Mouse (Mus musculus) left cerebral cortex, postnatal 36 days (tissue): ENCODE results near the gene Foxj2. TPM values are rescaled to one million over a fixed set of nuclear protein-coding genes. Genes with fewer than 3 reads are reported as not detected.

ENCODE experiments used
- DNase-seq, 2 experiments: peaks; one replicate each; pipeline ENCODE4 v3.0.0; 2021 to 2022; ENCODE audit warnings: low spot score in 2 of 2, mixed read lengths in 1 of 2
- intact Hi-C: fragments of 180-260 bp; cut with DNase I; formaldehyde crosslinking; loops from one replicate; pipeline ENCODE4 v1.15.1; 2025
- total RNA-seq, 2 experiments: library from RNA; stranded (reverse); gene quantifications; 2 replicates each; pipeline ENCODE4 v1.2.3; 2021

Gene Foxj2
- total RNA-seq, 2 experiments from 2014 or later, result 28.8 to 30.3 TPM

DNA sequence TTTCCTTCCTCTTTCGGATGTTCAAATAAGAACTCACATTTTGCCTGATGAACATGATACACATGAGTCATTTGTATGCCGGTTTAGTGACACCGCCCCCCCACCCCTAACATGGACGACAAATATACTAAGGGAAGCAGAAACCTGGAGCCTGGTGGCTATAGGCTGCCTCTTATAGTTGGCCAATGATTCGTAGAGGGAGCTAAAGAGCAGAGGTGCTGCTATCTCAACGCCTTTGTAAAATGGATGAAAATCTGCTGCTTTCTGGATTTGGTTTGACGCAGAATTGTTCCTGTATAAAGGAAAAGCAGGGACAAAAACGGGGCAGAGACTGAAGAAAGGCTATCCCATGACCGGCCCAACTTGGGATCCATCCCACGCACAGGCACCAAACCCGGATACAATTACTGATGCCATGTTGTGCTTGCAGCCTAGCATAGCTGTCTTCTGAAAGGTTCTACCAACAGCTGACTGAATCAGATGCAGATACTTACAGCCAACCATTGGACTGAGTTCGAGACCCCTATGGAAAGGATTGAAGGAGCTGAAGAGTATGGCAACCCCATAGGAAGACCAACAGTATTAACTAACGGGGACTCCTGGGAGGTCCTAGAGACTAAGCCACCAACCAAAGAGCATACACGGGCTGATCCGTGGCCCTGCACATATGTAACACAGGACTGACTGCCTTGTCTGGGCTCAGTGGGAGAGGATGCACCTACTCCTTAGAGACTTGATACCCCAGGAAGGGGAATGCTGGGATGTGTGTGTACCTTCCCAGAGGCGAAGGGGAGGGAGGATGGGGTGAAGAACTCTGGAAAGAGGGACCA is 7.7 kb upstream of the Foxj2 start:
- intact Hi-C loops, result loop anchor here (1.0 to 5.0 kb wide), 3 partner anchors 7 to 60 kb away; partner anchors contain the start of genes Foxj2 and Necap1
- peak in 1 of 2 experiments; percentile 28 for DNase-seq

DNA sequence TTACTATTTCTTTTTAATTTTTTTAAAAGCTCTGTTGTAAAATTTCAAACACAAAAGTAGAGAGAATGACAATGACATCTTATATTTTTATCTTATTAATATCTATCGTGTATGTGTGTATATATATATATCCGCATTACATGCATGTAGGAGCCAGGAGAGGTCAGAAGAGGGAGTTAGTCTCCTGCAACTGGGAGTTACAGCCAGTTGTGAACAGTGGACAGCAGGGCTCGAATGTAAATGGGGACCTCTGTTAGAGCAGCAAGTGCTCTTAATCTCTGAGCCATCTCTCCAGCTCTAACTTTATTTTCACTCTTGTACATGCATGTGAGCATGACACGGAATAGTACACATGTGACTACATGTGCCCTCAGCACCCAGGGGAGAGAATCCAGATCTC is 7.0 kb upstream of the Foxj2 start:
- DNase-seq, result no peak

DNA sequence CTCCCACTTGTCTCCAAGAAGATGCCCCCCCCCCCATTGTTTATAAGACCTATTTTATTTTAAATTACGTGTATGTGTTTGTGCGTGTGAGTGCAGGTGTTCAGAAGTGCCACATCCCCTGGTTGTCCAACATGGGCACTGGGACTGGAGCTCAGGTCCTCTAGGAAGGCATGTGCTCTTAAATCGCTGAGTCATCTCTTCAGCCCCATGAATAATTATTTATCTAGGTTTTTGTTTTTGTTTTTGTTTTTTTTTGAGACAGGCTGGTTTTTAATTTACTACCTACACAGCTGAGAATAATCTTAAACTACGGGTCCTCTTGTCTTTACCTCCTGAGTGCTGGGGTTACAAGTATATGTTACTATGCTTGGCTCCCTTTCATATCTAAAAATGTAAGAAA is 6.1 kb upstream of the Foxj2 start:
- no peak for DNase-seq
- intact Hi-C loops, result loop anchor here (5.0 kb wide), 2 partner anchors 51 to 59 kb away; partner anchors contain the start of gene Necap1

More for the DNA sequence above, 7.0 kb upstream of the Foxj2 start:
- intact Hi-C loops, result loop anchor here (5.0 kb wide), 2 partner anchors 50 to 60 kb away; partner anchors contain the start of gene Necap1

DNA sequence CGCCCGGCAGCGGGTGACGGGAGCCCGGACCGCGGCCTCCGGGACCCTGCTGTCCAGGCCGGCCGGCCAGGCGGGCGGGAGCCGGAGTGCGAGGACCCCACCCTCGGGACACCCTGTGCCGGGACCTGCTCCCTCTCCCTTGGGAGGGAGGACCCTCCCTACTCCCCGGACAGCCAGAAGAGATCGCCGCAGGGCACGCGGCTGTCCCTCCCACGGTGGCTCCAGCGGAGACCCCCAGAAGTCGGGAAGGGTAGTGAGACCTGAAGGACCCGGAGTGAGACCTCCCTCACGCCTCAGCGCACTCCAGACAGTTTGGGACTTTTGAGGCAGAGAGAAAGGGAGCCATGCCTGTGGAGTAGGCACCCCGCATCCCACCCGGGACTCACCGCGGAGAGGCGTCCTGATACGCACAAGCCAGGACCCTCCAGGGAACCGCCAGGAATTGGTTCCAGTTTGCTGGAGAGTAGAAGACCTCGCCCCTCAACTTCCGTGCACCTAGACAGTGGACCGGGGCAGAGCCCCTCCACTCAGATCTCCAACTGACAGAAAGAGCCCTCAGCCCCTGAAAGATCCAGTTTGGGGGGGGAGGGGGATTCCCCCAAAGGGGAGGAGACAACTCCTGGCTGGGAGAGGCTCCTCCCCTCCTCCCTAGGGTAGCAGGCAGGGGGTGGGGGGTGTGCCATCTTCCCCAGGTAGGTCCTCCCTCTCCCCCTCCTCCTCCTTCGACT is 521 bp downstream of the Foxj2 start:
- DNase-seq, result peak in 1 of 2 experiments; percentile 27
- intact Hi-C loops, result no loop called here

DNA sequence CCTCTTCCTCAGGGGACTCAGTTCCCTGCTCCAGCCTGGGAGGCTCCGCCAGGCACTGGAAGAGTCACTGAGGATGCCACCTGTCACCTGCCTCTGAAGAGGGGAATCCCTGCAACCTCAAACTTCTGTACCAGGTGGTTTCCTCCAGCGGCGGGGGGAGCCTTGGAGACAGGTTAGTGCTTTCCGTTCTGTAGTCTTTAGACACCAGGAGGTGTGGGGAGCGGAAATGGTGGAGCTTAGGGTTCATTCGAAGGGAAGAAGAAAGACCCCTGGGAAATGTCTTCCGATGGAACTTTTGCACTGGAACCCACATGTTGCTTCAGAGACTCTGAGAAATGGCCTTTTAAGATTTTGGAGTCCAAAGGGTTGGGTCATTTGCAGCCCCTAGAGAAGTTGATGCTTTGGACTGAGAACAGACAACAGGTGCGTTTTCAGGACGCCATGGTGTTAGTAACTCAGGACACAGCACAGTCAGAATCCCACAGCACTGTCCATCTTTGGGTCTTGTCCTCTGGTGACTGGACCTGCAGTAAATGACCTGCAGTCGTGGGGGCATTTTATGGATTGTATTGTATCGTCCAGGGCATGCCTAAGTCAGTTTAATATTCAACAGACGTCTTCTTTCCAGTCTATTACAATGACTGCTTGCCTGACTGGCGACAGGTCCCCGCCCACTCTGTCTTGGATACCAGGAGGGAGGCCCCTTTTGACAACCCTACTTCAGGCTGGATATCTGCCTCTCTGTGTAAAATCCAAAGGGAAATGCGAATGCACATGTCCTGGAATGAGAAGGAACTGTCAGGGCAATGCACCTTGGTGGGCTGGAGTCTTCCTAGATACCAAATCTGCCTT is 1.3 kb downstream of the Foxj2 start:
- DNase-seq, result no peak
- intact Hi-C loops, result no loop called here

DNA sequence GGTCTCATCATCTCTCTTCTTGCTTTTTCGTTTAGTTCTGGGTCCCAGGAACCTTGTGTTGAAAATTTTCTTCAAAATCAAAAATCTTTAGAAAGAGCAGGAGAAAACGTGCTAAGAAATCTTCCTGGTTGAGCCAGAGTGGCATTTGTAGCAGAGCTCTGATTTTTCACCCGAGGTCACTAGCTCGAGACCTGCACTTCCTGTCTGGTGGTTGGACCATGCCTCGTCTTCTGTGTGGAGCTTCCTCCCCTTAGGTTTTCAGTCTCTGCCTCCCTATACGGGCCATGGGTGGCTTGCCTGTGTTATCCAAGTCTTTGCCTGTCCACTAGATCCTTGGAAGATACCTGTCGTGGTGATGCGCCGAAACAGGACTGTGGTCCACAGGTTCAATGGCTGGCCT is 2.1 kb downstream of the Foxj2 start:
- intact Hi-C loops, result no loop called here
- no peak for DNase-seq

DNA sequence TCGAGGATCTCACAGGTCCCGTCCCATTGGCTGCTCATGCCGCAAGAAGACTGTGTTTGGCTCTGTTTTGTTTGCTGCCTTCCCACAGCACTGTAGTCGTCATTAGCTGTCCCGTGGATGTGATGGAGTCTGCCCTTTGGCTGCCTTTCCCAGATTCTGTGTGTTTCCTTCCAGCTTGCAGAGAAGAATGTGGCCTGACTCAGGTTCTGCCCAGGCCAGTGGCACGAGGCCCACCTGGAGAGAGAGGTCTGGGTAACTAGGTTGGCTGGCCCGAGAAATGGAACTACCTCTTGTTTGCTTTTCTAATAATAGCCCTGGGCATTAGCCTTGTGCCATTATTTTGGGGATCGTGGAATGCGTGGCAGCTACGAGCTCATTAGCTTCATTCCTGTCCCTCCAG is 4.4 kb downstream of the Foxj2 start:
- intact Hi-C loops, result no loop called here
- DNase-seq, result no peak

DNA sequence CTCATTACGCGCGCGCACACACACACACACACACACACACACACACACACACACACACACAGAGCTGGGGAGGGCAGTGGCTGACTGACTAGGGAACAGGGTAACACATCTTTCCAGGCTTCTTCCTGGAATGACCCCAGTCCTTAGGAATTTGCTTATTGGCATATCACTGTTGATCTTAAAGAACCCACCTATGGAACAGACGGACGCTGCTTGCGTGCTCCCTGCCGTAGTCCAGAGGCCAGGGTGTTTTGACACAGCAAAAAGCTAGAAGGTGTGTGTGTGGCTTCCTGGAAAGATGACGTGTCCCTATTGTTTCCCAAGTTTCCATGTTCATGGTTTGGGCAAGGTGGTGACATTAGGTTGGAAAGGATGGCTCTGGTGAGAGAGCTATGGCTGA is 5.5 kb downstream of the Foxj2 start:
- intact Hi-C loops, result no loop called here
- no peak for DNase-seq

DNA sequence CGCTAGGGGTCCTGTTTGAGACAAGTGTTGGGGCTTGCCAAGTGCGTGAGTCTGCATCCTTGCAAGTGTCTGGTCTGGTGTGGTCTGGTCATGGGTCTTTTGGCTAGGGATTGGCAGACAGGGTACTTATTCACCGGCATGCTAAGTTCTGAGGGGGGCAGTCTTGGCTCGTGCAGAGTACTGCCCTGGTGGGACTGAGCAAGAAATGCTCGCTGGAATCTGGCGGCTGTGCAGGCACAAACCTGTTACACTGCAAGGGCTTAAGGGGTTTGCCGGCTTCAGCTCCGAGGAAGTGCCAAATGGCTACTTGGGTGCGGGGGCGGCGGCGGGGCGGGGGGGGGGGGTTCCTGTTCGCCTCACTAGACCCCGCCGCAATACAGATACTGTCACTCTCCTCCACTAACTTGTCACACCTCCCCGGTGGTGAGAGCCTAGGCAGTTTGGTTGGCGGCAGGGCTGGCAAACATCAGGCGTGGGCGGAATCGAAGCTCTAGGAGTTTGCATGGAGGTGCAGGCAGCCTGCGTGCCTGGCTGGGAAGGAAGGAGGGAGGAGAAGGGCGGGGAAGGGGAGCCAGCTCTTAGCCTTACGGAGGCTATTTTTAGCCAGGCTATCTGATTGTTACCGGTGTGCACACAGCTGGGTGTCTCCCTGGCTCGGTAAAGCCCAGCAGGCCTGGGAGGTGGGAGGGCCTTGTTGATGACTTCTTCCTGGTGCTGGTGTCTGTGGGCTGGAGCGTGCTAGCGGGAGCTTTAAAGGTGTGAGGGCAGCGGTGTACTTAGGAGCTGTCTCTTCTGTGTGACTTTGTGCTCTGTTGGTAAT is 6.4 kb downstream of the Foxj2 start:
- DNase-seq, result peak; percentile 89 to 90
- intact Hi-C loops, result no loop called here

DNA sequence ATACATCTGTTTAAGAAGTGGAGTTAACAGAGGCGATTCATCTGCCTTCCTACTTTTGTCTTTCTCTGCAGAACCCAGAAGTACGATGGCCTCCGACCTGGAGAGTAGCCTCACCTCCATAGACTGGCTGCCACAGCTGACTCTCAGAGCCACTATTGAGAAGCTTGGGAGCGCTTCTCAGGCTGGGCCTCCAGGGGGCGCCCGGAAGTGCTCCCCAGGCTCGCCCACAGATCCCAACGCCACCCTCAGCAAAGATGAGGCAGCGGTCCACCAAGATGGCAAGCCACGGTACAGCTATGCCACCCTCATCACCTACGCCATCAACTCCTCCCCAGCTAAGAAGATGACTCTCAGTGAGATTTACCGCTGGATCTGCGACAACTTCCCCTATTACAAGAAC is 8.4 kb downstream of the Foxj2 start:
- intact Hi-C loops, result no loop called here
- DNase-seq, result no peak

DNA sequence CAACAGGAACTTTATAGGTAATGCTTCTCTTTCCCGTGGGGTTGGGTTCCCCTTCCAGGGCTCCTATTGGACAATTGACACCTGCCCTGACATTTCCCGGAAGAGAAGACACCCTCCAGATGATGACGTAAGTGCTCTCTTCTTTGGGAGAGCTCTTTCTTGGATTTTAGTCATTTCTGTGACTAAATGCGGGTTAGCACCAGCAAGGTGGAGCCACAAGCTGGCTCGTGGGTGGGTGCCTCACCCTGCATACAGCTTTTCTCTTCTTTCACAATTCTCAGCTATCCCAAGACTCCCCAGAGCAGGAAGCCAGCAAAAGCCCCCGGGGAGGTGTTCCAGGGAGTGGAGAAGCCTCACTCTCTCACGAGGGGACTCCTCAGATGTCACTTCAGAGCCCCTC is 13.2 kb downstream of the Foxj2 start:
- intact Hi-C loops, result loop anchor here (5.0 kb wide), 1 partner anchor 34 kb away; no protein-coding TSS in a partner anchor

DNA sequence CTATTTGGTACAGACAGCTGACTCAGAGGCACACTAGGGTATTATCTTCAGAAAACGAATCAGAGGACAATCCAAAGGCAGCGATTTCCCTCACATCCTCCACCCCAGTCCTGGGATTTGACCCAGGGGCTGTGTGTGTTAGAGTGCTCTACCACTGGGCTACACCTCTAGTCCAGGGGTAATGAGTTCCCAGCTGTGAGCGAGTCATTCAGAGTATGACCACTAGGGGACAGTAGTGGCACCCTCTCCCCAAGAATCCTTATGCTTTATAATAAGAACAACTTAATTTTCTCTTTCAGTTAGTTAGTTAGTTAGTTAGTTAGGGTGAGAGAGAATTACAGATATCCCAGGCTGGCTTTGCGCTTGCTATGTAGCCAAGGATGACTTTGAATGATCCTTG is 14.7 kb downstream of the Foxj2 start:
- intact Hi-C loops, result loop anchor here (5.0 kb wide), 1 partner anchor 33 kb away; no protein-coding TSS in a partner anchor
- DNase-seq, result no peak

More for the DNA sequence above, 13.2 kb downstream of the Foxj2 start:
- no peak for DNase-seq

DNA sequence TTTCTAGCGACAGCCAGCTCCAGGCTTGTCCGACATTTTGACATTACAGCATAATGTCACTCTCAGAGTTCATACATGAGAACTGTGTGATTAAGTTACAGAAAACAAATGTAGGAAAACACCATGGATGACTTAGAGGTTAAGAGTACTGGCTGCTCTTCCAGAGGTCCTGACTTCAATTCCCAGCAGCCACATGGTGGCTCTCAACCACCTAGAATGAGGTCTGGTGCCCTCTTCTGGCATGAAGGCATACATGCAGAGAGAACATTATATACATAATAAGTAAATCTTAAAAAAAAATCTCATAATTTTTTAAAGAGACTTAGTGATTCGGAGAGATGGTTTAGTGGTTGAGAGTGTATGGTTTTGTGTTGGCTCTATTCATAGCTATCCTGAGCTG is 17.3 kb downstream of the Foxj2 start:
- no peak for DNase-seq
- intact Hi-C loops, result no loop called here

DNA sequence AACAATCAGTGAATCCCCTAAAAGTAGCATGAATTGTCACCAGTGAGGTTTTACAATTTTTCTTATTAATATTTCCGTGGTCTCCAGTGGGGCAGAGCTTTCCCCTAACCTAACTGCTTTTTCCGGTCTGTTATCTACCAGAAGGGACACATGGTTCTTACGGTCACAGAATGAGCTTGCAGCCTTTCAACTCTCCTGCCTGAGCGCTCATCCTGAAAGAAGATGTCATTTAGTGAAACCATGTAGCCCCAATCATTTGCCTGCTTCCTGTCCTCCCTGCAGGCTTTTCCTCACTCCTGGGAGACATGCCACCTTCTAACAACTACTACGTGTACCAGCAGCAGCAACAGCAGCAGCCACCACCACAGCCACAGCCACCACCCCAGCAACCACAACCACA is 17.8 kb downstream of the Foxj2 start:
- intact Hi-C loops, result no loop called here
- no peak for DNase-seq

DNA sequence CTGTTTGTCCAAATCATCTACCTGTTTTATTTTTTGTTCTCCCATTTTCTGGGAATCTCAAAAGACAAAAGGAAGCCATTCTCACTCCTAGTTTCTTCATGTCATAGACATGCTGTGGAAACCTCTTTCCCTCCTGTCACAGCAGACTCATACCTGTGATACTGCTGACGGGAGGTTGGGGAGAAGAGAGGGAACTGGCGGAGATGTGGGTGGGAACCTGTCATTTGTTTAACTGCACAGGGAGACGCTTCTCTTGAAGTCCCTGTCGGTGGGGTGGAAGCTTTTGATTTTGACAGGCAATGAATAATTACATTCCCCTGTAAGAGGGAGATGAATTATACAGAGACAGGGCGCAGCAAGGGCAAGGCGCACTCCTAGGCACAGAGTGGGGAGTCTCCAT is 24.0 kb downstream of the Foxj2 start:
- intact Hi-C loops, result no loop called here
- DNase-seq, result no peak

DNA sequence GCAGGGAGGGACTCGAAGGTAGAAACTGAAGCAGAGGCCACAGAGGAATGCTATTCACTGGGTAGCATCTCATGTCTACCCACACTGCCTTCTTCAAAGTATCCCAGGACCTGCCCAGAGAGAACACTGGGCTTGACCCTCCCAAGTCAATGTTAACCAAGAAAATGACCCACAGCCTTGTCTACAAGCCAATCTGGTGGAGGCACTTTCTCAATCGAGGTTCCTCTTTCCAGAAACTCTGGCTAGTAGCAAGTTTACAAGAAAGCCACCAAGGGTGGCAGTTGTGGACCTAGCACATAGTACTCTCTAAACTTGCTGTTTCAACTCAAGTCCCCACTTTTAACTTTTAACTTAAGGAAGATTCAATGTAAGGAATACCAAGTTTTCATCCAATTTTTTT is 33.0 kb downstream of the Foxj2 start:
- DNase-seq, result no peak
- intact Hi-C loops, result no loop called here

DNA sequence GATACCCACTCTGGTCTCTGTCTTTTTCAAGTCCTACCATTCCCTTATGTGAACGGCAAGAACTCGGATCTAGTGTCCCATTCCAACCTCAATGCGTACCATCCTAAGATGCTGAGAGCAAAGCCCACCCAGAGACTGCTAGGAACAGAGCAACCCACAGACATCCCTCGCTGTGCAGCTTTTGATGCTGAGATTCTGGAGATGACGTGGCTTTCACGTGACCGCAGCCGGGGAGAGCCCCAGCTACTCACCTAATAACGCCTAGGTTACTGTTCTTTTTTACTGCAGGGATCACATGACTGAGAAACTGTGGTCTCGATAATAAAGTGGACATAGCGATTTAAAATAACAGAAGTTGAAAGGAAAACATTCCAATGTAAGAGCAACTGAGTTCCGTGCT is 34.8 kb downstream of the Foxj2 start:
- intact Hi-C loops, result no loop called here
- no peak for DNase-seq

DNA sequence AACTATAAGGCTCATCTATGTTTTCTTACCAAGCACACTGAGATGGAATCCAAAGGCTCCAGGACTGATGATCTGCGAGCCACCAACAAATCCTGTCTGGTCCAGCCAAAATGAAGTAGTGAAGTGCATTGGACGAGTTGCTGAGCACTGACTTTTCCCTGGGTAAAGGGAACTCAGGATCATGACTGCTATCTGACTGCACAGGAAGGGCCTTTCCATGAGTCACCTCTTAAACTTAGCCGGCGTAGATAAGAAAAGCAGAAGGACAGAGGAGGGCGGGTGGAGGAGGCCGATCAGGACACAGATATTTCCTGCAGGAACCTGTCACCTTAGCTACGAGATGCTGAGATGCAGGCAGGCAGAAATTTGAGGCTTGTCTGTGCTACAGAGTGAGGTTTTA is 36.2 kb downstream of the Foxj2 start, which contains the start of gene C3ar1:
Gene C3ar1 (minus strand): TSS at position 207 of the 400 bp plus-strand sequence.
- DNase-seq, result no peak
- intact Hi-C loops, result no loop called here

DNA sequence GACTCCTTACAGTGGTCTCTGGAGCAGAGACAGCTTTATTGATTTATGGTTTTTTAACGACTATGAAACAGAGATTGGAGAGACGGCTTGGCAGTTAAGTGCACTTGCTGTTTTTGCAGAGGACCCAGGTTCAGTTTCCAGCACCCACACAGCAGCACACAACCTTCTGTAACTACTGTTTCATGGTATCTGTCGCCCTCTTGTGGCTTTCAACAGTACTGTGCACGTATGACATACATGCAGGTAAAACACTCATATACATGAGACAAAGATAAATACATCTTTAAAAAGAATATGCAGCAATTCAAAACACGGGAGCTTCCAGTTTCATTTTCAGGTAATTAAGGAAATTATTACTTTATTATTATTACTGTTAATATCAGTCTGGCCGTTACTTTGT is 42.7 kb downstream of the Foxj2 start:
- intact Hi-C loops, result no loop called here
- DNase-seq, result no peak
